Mouse (Mus musculus): Measurements from ENCODE around the gene Oas1c. TPM values are rescaled to one million over a fixed set of nuclear protein-coding genes. Genes with fewer than 3 reads are reported as not detected.
A peak's percentile ranks its signal among the peaks of the same experiment; 100 is the strongest.

Gene Oas1c
- polyA plus RNA-seq, 1 experiment from 2014 or later: 0.41 TPM

GRCm38 (mm10) chr5:120775287-120775985 lies 36.9 kb downstream of the Oas1c start:
- Histone ChIP-seq H3K9me3 (no peaks in the 10 kb centered on the region), H3K27ac (no peak overlapping the region), H3K27me3 (ENCODE audit: insufficient read depth, poor library complexity, severe bottlenecking) (no peaks in the 10 kb centered on the region), H3K4me1 (replicated peaks) (0 out of 2 replicates have a peak, but pooled peaks cover 7% of the 10 kb centered on the region), H3K36me3 (no peaks in the 10 kb centered on the region), H3K4me3 (no peak overlapping the region)
- WGBS: 84% methylated on average over 14 of the region's 14 CpGs
- no peak for DNase-seq (ENCODE audit: low spot score)

- 75% methylated on average over 3 of the region's 3 CpGs for WGBS
- Histone ChIP-seq H3K27ac (no peak overlapping the region), H3K36me3 (no peaks in the 10 kb centered on the region), H3K4me3 (no peak overlapping the region), H3K4me1 (replicated peaks) (no peaks in the 10 kb centered on the region), H3K27me3 (ENCODE audit: insufficient read depth, poor library complexity, severe bottlenecking) (no peaks in the 10 kb centered on the region), H3K9me3 (no peaks in the 10 kb centered on the region)
- no peak for DNase-seq (ENCODE audit: low spot score)
These were observed 42.9 kb downstream of the Oas1c start for GRCm38 (mm10) chr5:120769396-120769795.

GRCm38 (mm10) chr5:120765010-120765409 lies 47.3 kb downstream of the Oas1c start:
- Histone ChIP-seq H3K36me3 (no peaks in the 10 kb centered on the region), H3K9me3 (no peaks in the 10 kb centered on the region), H3K27me3 (ENCODE audit: insufficient read depth, poor library complexity, severe bottlenecking) (no peaks in the 10 kb centered on the region), H3K4me3 (no peak overlapping the region), H3K4me1 (replicated peaks) (0 out of 2 replicates have a peak, but pooled peaks cover 6% of the 10 kb centered on the region), H3K27ac (no peak overlapping the region)
- DNase-seq (ENCODE audit: low spot score): no peak
- 74% methylated on average over 8 of the region's 8 CpGs for WGBS

GRCm38 (mm10) chr5:120761901-120762300 lies 50.4 kb downstream of the Oas1c start:
- Histone ChIP-seq H3K9me3 (no peaks in the 10 kb centered on the region), H3K27ac (no peak overlapping the region), H3K4me3 (no peak overlapping the region; the same call in 1 of the 2 replicates), H3K27me3 (ENCODE audit: insufficient read depth, poor library complexity, severe bottlenecking) (no peaks in the 10 kb centered on the region), H3K4me1 (replicated peaks) (0 out of 2 replicates have a peak, but pooled peaks cover 6% of the 10 kb centered on the region), H3K36me3 (no peaks in the 10 kb centered on the region)
- WGBS: 29% methylated on average over 6 of the region's 6 CpGs
- peak; percentile 17 for DNase-seq (ENCODE audit: low spot score)

- no peaks in the 10 kb centered on the region for H3K27me3 ChIP-seq (ENCODE audit: insufficient read depth, poor library complexity, severe bottlenecking)
- H3K9me3 ChIP-seq: no peaks in the 10 kb centered on the region
- H3K27ac ChIP-seq: no peak overlapping the region
- no peak for DNase-seq (ENCODE audit: low spot score)
- H3K36me3 ChIP-seq: no peaks in the 10 kb centered on the region
- H3K4me1 ChIP-seq (replicated peaks): no peaks in the 10 kb centered on the region
- 91% methylated on average over 4 of the region's 4 CpGs for WGBS
- no peak overlapping the region for H3K4me3 ChIP-seq
These were observed 58.1 kb downstream of the Oas1c start for GRCm38 (mm10) chr5:120754215-120754614.

- Histone ChIP-seq H3K36me3 (no peaks in the 10 kb centered on the region), H3K9me3 (no peaks in the 10 kb centered on the region), H3K27ac (no peak overlapping the region), H3K4me1 (replicated peaks) (no peaks in the 10 kb centered on the region), H3K4me3 (no peak overlapping the region), H3K27me3 (ENCODE audit: insufficient read depth, poor library complexity, severe bottlenecking) (no peaks in the 10 kb centered on the region)
- WGBS: 74% methylated on average over 3 of the region's 3 CpGs
- no peak for DNase-seq (ENCODE audit: low spot score)
These were observed 59.5 kb downstream of the Oas1c start for GRCm38 (mm10) chr5:120752786-120753185.

- 76% methylated on average over 3 of the region's 3 CpGs for WGBS
- H3K4me3 ChIP-seq: no peak overlapping the region
- no peaks in the 10 kb centered on the region for H3K36me3 ChIP-seq
These were observed 61.1 kb downstream of the Oas1c start for GRCm38 (mm10) chr5:120751206-120751605.

More at GRCm38 (mm10) chr5:120751206-120751605, 61.1 kb downstream of the Oas1c start:
- Histone ChIP-seq H3K27ac (no peak overlapping the region), H3K9me3 (no peaks in the 10 kb centered on the region), H3K4me1 (replicated peaks) (no peaks in the 10 kb centered on the region), H3K27me3 (ENCODE audit: insufficient read depth, poor library complexity, severe bottlenecking) (no peaks in the 10 kb centered on the region)
- no peak for DNase-seq (ENCODE audit: low spot score)

Other genes starting within 250 kb of the Oas1c start
- 12.5 and 12.9 TPM in 2 replicates for gene Tpcn1, start 223.8 kb downstream of the Oas1c start, polyA plus RNA-seq (2016; fragmentation: Nextera tagmentation; extraction: Ambion mirVana)
- 1.3 and 2.8 TPM in 2 replicates for gene Iqcd, start 223.5 kb downstream of the Oas1c start, polyA plus RNA-seq (2016; fragmentation: Nextera tagmentation; extraction: Ambion mirVana)
- 19.0 and 19.6 TPM in 2 replicates for gene Rita1, start 199.9 kb downstream of the Oas1c start, polyA plus RNA-seq (2016; fragmentation: Nextera tagmentation; extraction: Ambion mirVana)
- 62.2 and 64.7 TPM in 2 replicates for gene Ddx54, start 199.8 kb downstream of the Oas1c start, polyA plus RNA-seq (2016; fragmentation: Nextera tagmentation; extraction: Ambion mirVana)
- gene Cfap73, start 178.3 kb downstream of the Oas1c start, polyA plus RNA-seq (2016; fragmentation: Nextera tagmentation; extraction: Ambion mirVana): 0.85 TPM in 1 of 2 replicates, not detected in the other
- 0.13 and 0.15 TPM in 2 replicates for gene Rasal1, start 163.7 kb downstream of the Oas1c start, polyA plus RNA-seq (2016; fragmentation: Nextera tagmentation; extraction: Ambion mirVana)
- 1.7 and 5.8 TPM in 2 replicates for gene Dtx1, start 100.6 kb downstream of the Oas1c start, polyA plus RNA-seq (2016; fragmentation: Nextera tagmentation; extraction: Ambion mirVana)
- gene Oas2, start 62.7 kb downstream of the Oas1c start, polyA plus RNA-seq (2016; fragmentation: Nextera tagmentation; extraction: Ambion mirVana): 0.06 and 0.10 TPM in 2 replicates
- 0.16 TPM in 2 replicates for gene Oas3, start 34.9 kb downstream of the Oas1c start, polyA plus RNA-seq (2016; fragmentation: Nextera tagmentation; extraction: Ambion mirVana)
- not detected in 2 replicates for gene Oas1e, start 17.0 kb downstream of the Oas1c start, polyA plus RNA-seq (2016; fragmentation: Nextera tagmentation; extraction: Ambion mirVana)
- not detected in 2 replicates for gene Oas1f, start 34.9 kb upstream of the Oas1c start, polyA plus RNA-seq (2016; fragmentation: Nextera tagmentation; extraction: Ambion mirVana)
- gene Oas1h, start 48.9 kb upstream of the Oas1c start, polyA plus RNA-seq (2016; fragmentation: Nextera tagmentation; extraction: Ambion mirVana): 0.09 TPM in 1 of 2 replicates, not detected in the other
- gene Oas1g, start 75.1 kb upstream of the Oas1c start, polyA plus RNA-seq (2016; fragmentation: Nextera tagmentation; extraction: Ambion mirVana): 0.12 TPM in 1 of 2 replicates, not detected in the other
- gene Oas1a, start 95.0 kb upstream of the Oas1c start, polyA plus RNA-seq (2016; fragmentation: Nextera tagmentation; extraction: Ambion mirVana): 0.85 and 1.1 TPM in 2 replicates
- not detected in 2 replicates for gene Oas1d, start 102.0 kb upstream of the Oas1c start, polyA plus RNA-seq (2016; fragmentation: Nextera tagmentation; extraction: Ambion mirVana)
- gene Rph3a, start 197.6 kb upstream of the Oas1c start, polyA plus RNA-seq (2016; fragmentation: Nextera tagmentation; extraction: Ambion mirVana): 0.30 and 2.2 TPM in 2 replicates